Mouse (Mus musculus) c-Kit-positive CD71-negative TER-119-negative erythroid progenitor cells, embryonic 14.5 days (primary cell): ENCODE results near the gene Vmn1r177.
"Not testable (repeated sequence)": the region's sequence is repeated elsewhere in the genome, so short reads cannot be mapped to it uniquely, and the experiment has no call there.

Experiments
- DNase-seq: peaks from one replicate; pipeline ENCODE4 v3.0.0-alpha.2; 2013; ENCODE audit warnings: low read depth

Gene Vmn1r177

GRCm38 (mm10) chr7:23866349-23866748 is at the start of gene Vmn1r177:
Gene Vmn1r177, minus strand, starts transcription at chr7:23866449.
- not testable (repeated sequence) for DNase-seq

- no peak for DNase-seq
These were observed 25.5 kb upstream of the Vmn1r177 start, which contains the start of gene Vmn1r178 for GRCm38 (mm10) chr7:23891709-23892108. Gene Vmn1r178, plus strand, starts transcription at chr7:23892009.

- DNase-seq, result not testable (repeated sequence)
These were observed 10.7 kb upstream of the Vmn1r177 start for GRCm38 (mm10) chr7:23876918-23877317.

- DNase-seq, result not testable (repeated sequence)
These were observed 29.0 kb downstream of the Vmn1r177 start, which contains the start of gene Vmn1r176 for GRCm38 (mm10) chr7:23837272-23837671. Gene Vmn1r176, minus strand, starts transcription at chr7:23837372.
